Mouse (Mus musculus): Measurements from ENCODE around the gene Adar. TPM values are rescaled to one million over a fixed set of nuclear protein-coding genes. Genes with fewer than 3 reads are reported as not detected.
A peak's percentile ranks its signal among the peaks of the same experiment; 100 is the strongest.

The Adar gene
- polyA plus RNA-seq, 1 experiment from 2014 or later: 18.4 TPM

DNA sequence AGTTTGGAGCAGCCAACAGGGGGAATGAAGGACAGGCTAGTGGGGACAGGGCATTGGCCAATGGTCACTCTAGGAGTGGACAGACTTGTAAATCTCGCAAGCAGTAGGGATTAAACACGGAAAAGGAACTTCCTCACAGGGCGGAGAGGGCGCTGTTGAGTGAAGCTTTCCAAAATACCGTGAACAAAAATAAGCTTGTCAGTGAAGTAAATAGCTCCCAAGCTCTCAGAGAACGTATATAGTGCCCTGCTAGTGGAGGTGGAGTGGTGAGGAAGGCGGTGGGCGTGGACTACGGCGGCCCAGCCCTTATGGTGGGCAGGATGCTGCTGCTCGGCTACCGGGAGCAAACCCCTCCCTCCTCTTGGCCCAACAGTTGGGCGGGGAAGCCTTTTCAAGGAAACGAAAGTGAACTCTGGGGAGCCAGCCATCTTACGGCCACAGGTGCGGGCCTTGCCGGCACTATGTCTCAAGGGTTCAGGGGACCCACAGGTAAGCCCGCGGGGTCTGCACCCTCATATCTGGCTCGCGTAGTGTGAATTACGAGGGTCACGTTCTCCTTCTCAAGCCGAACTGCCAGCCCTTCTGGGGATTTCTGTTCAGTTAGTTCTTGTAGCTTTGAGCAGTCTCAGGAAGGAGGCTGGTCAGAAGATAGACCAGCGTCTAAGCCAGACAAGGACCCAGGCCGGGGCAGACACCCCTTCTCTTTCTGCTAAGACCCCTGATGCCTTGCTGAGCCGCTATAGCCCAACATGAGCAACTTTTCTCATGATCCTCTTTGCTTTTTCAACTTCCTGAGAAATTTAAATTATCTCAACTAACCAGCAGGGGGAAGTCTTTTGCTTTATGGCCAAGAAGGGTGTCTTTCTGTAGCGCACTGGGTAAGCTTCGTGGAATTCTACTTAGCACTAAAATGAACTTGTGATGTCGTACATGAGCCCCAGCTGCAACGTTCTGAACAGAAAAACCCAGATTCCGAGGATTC, 15.8 kb downstream of the Adar start:
- DNase-seq (ENCODE audit: low spot score): peak; percentile 91

DNA sequence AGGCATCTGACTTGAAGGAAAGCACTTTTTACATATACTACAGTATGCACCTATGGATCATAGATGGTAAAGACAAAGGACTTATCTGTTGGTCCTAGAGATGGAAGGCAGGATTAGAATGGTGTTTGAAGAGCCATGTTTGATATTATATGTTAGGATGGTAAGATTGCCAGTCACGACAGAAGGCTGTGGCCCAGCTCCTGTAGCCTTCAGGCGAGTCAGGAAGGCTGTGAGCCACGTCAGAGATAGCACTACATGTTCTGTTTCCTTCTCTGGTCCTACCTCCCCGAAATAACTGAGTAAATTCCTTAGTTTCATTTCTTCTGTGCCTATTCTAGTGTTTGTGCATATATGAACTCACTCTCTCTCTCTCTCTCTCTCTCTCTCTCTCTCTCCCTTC, 17.3 kb downstream of the Adar start:
- DNase-seq (ENCODE audit: low spot score): no peak

DNA sequence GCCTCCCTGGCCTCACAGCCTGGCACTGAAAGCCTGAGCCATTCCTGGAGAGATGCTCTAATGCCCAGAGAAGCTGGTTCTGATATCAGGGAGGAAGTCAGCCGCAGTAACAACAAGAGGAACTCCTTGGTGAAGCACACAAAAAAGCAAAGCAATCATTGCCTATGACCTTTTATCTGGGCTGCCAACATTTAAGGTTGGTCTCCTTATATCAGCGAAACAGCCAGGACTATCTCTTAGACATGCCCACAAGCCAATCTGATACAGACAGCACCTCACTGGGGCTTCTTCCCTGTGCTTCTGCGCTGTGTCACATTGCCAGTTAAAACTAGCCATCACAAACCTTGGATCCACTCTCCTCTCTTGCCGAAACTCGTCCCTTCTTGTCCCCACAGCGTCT, 23.7 kb downstream of the Adar start:
- no peak for DNase-seq (ENCODE audit: low spot score)

DNA sequence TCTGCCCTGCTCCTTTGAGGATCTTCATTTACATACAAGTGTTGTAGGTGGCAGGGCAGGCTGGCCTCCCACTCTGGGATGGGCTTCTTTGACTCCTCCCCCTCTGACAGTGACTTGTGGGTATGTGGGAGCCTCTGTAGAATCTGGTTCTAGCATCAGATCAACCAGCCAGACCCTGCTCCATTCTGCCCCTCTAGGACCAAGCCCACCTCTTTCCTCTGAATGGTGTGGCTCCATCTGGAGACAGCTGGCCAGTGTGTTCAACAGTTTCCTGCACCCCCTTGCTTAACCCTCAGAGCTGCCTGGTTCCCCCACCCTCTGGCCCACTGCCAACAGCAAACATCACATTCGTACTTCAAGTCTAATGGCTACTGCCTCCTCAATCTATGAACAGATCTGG, 37.5 kb downstream of the Adar start:
- DNase-seq (ENCODE audit: low spot score): no peak

DNA sequence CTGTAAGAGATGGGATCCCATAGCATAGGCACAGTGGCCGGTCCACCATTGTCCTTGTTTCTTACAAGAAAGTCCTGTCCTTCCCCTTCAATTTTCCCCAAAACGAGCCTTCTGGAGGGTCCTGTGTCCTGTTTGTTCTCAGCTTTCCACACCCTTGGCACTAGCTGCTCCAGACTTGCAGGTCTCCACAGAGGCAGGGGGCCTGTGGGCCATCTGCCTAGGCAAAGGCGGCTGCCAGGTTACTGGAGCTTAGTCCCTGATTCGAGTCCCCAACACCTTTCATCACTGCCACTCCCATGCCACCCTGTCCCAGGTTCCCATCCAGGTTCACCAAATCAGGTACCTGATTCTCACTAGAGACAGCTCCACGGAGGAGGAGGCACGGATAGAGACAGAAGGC, 40.5 kb downstream of the Adar start:
- DNase-seq (ENCODE audit: low spot score): no peak

DNA sequence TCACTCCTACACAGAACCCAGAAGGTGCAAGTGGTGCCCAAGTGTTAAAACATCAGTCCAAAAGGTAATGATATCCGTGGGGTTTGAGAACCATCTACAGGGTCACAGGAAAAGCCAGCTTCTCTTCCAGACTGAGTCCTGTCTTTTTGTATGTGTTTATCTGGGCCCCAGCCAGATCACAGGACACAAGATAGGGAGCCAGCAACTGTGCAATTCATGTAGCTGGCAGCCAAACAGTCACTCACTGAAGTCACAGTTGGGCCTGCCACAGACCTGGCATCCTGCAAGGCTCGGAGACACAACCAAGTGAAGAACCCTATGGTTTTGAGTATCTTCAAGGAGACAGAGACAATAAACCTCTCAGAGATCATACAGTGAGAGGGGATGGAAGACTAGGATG, 43.0 kb downstream of the Adar start:
- DNase-seq (ENCODE audit: low spot score): no peak

DNA sequence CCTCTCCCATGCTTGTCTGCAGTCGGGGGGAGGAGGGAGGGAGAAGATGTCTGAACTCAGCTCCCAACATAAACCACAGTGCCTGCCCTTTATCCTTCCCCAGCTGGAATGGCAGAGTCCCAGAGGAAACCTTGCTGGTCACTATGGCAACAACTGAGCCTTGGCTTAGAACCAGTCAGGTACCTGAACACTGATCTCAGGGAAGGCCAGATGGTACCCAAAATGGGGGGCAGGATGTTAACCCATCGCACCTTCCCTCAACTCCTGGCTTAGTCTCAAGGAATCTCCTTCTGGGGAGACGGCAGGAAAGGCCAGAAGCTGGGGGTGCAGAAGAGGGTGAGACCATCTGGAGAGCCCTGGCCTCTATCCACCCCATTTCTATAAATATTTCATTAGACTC, 45.0 kb downstream of the Adar start:
- DNase-seq (ENCODE audit: low spot score): no peak

DNA sequence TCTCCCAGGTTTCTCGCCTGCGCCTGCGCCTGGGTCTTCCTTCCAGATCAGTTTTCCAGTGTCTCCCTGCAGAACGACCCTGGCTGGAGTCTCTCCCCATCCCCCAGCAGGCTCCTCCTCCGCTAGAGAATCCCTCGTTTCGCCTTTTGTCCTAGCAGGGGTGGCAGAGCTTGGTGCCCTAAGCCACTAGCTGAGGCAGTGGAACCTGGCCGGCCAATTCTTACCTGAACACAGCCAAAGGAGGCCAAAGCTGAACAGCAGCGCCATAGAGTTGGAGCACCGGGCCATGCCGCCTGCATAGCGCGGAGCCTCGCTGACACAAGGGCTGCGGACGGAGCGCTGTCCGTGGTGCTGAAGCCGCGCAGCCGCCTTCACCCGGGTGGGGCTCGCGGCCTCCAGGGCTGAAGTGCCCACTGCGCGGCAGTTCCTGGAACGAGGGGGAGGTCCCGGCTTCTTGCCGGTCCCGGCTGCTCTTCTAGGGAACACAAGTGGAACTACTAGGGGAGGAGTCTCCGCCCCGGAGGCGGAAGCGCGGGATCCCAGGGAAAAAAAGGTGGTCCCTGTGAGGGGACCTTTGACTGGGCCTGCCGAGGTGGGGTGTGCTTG, 49.4 kb downstream of the Adar start, which contains the start of gene Chrnb2:
Gene Chrnb2, minus strand, starts transcription at position 514 of the 606 bp plus-strand sequence.
- peak; percentile 81 for DNase-seq (ENCODE audit: low spot score)

DNA sequence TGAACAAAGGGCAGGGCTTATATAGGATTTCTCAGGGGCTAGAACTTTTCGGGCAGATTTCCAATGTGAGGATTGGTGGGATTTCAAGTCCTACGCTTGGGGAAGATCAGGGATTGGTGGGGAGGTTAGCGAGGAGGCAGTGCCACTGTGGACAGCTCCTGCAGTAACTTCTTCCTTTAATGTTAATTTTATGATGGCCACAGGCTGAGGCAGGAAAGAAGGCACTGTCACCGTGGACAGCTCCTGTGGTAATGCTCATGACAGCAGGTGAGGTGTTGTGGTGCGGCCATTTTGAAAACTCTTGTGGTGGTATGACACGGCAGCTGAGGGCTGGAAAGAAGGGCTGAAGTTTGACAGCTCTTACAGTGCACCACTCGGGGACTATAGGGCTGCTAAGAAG, 54.8 kb downstream of the Adar start:
- DNase-seq (ENCODE audit: low spot score): no peak

DNA sequence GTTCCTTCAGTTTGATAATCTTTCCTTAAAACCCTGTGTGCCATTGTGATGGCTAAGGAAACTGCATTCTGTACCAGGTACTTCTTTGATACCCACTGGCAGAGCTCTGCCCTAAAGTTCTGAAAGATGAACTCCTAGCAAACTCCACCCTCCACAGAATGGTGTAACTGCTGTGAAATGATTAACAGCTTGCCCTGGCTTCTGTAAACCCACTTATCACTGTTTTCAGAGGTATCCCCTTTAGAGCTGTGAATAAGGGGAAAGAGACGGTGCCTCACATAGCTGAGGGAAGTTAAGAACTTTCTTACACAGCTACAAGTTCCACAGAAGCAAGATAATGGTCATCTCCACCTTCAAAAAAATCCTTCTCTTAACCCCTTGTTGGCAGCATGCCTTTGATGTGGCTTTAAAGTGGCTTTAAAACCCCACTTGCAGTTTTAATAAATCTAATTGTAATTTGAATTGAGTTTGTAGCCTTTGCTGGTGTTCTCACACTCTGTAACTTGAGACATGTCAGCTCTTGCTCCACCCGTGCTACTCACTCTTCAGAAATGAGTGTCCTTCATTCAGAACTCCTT, 55.7 kb downstream of the Adar start:
- no peak for DNase-seq (ENCODE audit: low spot score)

DNA sequence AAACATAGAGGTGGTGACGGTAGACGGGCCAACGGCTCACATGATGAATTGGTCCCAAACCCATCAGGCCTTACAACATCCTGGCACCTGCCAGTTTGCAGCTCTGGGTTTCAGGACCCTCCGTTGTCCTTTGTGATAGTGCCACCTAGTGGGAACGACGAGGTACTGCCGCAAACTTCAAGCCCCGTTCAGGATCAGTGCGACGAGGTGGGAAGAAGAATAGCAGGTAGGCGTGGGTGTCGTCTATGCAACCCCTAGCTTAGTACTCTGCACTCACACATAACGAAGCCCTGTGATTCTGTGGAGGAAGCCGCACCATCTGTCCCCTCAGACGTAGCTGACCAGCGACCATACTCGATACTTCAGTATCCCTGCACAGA, 57.8 kb downstream of the Adar start:
- DNase-seq (ENCODE audit: low spot score): peak; percentile 94

DNA sequence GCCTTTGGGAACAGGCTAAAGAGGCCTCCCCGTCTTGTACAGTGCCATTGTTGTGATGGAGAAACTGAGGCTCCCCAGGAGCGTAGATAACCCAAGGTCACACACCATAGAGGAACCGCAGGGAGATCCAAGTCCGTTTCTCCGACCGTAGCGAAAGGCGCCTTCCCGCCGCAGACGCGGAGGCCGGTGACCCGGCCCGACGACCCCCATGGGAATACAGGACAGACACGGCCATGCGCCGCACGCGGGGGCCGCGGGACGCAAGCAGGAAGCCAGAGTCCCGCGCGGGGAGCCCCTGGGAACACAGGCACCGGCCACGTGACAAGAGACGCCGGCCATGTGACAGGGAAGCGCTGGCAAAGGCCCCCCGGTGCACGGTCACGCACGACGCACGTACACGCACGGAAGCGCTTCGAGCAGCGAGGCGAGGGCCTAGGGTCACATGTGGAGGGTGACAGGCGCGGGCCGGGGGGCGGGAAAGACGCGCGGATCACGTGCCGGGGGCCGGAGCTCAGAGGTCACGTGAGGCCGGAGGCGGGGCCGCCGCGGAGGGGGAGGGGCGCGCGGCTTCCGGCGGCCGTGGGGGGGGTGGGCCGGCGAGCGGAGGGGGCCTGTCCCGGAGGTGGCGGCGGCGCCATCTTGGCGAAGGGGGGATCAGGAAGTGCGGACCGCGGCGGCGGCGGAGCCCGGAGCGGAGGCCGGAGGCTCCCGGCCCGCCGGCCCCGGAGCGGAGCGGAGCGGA, 58.3 kb downstream of the Adar start, which contains the start of gene Ube2q1:
Gene Ube2q1, plus strand, starts transcription at position 649 of the 742 bp plus-strand sequence.
- DNase-seq (ENCODE audit: low spot score): peak; percentile 96

DNA sequence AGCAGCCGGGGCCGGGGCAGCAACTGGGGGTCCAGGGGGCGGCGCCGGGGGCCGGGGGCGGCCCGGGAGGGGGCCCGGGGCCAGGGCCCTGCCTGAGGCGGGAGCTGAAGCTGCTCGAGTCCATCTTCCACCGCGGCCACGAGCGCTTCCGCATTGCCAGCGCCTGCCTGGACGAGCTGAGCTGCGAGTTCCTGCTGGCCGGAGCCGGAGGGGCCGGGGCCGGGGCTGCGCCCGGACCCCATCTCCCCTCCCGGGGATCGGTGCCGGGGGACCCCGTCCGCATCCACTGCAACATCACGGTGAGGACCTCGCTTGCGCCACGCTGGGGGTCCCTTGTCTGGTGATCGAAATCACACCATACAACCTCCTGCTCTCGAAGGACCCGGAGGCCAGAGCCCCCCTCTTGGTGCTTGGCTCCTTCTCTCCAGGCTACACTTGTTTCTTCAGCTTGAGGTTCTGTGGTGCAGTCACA, 59.0 kb downstream of the Adar start:
- DNase-seq (ENCODE audit: low spot score): no peak

DNA sequence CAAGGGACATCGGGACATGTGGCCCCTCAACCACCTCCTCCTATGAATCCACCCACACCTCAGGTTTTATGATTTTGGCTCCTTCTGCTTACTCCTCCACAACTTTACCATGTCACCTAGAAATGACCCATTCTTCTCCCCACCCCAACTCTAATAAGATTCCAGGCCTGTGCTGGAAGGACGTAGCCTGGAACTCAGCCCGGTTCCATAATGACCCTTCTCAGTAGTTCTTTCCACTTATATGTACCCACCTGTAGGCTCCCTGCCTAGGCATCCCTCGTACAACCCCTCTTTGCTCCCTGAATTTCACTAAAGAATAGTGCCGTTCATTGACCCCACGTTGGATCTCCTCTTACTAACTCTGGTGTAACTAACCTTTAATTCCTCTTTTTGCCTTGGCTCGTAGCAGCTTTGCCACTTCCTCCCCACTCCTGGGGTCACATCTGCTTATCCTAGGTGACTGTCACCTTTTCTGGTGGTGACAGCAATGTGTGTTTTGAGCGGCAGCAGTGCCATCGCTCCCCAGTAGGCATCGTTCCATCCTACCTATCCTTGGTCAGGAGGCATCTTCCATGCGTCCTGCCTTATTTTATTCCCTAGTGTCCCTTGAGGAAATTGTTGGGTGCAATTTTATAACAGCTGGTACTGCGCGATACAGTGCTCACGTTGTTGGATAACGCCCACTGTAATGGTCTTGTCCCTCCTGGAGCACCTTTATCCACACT, 59.6 kb downstream of the Adar start:
- DNase-seq (ENCODE audit: low spot score): peak; percentile 22

DNA sequence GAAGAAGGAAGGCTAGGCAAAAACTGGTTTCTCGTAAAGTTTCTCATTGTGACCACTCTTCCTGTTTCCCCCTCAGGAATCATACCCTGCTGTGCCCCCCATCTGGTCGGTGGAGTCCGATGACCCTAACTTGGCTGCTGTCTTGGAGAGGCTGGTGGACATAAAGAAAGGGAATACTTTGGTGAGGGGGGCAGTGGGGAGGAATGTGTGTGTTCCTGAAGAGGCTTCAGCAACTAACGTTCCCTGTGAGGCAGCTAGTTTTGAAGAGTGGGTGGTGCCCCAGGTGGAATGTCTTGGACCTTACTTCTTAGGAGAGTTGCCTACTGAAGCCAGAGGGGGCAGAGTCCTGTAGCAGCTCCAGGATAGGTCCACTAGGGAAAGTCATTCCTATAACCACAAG, 61.2 kb downstream of the Adar start:
- DNase-seq (ENCODE audit: low spot score): no peak

DNA sequence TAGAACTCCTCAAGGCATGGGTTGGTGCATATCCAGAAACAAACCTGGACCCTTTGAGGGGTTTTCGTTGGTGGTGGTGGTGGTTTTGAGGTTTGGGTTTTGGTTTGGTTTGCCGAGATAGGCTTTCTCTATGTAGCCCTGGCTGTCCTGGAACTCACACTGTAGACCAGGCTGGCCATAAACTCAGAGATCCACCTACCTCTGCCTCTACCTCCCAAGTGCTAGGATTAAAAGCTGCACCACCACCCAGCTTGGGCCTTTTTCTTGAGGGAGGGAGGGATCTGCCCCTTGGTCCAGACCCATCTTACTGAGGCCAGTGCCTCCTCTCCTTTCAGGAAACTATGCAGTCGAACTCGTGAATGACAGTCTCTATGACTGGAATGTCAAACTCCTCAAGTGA, 65.3 kb downstream of the Adar start:
- no peak for DNase-seq (ENCODE audit: low spot score)

DNA sequence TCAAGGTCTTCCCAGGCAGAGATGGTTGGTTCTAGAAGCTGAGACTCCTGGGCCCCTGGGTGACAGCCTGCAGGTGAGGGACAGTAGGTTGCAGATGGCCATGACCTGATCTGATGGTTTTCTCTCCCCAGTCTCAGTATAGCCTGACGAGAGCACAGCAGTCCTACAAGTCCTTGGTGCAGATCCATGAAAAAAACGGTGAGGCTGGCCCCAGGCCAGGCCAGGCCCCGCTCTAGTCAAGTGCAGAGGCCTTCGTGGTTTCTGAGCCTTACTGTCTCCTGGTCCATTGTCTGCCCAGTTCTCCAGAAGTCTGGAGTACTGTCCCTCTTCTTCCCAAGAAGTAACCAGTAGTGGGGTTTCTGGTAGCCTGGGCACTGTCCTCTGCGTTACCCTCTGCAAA, 66.8 kb downstream of the Adar start:
- no peak for DNase-seq (ENCODE audit: low spot score)

DNA sequence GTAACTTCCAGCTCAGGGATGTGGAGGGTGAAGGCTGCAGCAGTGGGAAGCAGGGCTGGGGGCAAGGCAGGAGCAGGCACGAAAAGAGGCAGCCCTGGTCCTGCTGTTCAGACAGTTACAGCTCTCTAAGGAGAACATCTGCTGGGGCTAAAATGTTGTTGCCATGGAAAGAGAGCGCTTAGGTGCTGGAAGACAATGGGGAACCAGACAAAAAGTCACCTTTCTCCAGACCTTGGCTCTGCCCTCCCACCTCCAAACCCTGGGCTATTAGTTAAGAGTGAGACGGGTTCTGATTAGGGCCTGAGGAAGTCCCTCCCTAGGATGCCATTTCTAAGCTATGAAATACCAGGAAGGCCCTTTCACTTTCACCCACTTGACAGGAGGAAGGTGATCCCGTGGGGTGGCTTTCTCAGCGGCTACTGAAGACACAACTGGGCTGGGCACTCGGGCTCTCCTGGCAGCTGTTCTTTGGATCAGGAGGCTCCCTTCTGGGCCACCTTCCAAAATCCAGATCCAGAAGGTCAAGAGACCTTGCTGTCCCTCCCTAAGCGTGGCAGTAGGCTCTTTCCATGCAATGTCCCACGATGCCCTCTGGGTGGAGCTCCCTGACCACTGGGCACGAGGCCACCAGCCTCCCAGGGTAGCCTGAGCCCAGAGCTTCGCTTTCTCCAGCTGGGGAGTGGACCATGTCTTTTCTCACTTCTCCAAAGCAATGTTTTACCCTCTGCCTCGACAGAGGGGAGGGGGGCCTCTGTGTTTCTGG, 70.3 kb downstream of the Adar start:
- no peak for DNase-seq (ENCODE audit: low spot score)

DNA sequence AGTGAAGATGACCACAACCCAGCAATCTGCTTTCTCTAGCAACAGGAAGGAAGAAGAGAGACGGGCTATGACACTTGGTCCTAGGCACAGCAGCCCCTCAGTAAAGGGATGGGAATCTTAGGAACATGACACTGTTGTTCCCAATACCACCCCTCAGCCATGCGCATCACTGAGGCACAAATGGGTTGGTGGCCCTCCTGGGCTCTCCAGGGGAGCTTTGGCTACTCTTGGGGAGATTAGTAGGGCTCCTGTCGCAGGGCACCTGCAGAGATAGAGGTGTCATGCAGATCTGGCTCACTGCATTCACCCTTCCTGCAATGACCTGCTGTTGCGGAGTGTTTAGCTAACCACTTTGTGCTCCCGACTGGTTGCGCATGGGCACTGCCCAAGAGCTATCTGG, 71.5 kb downstream of the Adar start:
- no peak for DNase-seq (ENCODE audit: low spot score)
